Mouse (Mus musculus): ENCODE data around the gene Khnyn.

GRCm38 (mm10) chr14:55883663-55884062, 1.1 kb upstream of the Khnyn start:
- TF ChIP-seq GATA1 (IDR thresholded peaks at IDR 0.05; ENCODE audit: borderline replicate concordance, low read length), result no peak
- no peak for TF ChIP-seq FLI1 (IDR thresholded peaks at IDR 0.05; ENCODE audit: low read length)

Data from megakaryocyte, embryonic 14.5 days (primary cell).